Mouse (Mus musculus) natural killer cell, adult 2 months (primary cell): ENCODE data around the gene Car5a.

Experiments
- DNase-seq, 2 experiments: peaks; one replicate each; pipeline ENCODE4 v3.0.0; 2022; ENCODE audit warnings: low spot score in 2 of 2

Car5a gene

GRCm38 (mm10) chr8:121955825-121956500, 11.3 kb upstream of the Car5a start:
- DNase-seq: no peak

DNA sequence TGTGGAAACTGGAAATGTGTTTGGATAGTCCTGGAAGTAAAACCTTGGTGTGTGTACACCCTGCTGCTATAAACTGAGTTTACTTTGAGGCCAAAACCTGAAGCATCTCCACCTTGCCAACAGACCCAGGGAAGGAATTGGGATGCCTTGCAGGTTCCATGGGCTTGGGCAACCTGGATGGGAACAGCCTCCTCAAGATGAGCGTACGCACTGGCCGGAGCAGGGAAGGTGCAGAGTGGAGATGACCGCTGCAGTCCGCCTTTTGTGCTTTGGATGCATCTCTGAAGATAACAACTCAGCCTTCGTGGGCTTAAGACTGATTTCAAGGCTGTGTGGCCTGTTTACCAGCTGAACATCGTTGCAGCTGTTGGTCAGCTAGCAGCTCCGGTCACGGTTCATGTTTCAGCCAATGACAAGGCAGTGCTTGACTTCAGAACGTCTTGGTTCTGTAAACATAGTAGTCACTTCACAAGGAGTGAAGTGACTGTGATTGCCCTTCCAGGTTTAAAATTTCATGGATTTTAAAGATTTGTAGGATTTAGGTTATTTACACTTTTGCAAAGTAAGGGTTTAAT, 10.4 kb upstream of the Car5a start:
- no peak for DNase-seq

DNA sequence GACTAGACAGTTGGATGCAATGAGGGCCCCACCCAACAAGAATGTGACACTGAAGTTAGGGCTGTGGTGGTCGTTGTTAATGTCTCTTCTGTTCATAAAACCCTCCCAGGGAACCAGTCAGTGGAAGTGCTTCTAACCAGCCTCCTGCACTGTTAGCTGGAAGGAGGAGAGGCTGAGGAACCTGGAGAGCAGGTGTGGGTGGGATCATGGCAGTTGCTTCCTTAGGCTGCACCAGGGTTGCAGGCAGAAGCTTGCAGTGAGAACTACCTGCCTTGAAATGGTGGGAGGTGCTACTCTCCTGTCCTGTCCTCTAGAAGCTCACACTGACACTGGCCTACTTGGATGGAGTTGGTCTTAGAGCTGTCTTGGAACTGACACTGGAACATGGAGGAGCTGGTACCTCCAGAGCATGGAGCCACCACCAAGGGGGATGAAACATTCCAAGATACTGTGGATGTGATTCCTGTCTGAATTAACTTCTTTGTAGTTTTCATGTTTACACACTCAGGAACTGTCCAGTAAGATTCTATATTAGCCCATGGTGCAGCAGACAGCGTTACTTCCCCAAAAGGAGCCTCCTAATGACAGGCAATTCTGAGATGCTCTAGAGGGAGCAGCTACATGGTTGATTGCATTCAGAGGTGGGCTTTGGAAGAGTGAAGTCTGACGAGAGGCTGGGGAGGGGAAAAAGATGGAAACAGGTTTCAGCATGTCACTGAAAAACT, 9.3 kb upstream of the Car5a start:
- no peak for DNase-seq

GRCm38 (mm10) chr8:121952800-121953199, 8.1 kb upstream of the Car5a start:
- DNase-seq: no peak

DNA sequence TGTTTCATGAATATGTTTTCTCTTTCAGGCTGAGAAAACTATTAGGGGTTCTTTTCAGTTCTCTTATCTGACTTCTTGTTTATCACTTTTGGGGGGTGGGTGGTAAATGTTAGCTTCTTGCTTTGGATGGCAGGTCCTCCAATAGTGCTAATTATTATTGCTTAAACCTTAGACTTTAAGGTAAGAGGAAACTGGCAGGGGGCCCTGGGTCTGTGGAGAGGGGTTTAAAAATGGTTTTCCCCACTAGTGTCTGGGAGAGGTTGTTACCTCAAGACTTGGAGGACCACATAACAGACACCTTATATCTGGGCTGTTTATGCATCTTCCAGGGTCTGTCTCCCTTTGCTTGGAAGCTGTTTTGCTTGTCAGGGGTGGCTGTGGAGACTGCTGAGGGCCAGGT, 7.4 kb upstream of the Car5a start:
- DNase-seq: no peak

GRCm38 (mm10) chr8:121951656-121952009, 6.9 kb upstream of the Car5a start:
- no peak for DNase-seq

DNA sequence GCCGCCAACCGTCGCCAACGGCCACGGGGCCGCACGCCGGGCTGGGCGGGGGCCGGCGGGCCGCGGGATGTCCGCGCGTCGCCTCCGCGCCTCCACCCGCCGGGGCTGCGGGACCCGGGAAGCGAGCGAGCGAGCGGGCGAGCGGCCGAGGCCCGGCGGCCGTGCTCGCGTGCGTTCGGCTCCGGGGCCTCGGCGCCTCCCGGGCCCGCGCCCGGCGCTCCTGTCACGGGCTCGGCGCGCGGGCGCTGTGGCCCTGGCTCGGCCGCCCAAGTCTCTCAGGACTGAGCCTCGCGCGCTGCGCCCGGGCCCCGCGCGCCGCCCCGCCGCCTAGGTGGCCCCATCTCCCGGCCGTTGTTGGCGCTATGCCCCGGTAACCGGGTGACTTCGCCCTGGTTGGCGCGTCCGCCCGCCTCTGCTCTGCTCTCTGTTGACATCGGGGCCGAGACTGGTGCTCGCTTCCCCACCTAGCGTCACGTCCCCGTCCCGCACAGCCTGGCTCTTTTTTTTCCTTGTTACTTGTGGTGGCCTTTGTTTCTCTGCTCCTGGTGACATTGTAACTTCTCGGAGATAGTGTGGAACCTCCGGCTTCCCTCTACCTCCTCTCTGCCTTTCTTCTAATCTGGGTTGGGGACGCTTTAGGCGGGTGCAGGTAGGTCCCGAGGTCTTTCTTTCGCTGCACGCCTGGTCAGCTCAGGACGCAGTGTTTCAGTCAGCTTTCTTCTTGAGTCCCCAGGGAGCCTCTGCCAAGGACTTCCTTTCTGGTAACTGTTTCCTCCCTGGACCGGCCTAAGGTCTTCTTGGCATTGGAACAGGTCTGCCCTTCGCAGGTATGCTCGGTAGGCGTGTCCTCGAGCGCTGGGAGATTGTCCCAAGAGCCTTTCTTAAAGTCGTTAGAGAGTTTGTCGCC, 6.3 kb upstream of the Car5a start:
- peak; percentile 37 to 48 for DNase-seq

DNA sequence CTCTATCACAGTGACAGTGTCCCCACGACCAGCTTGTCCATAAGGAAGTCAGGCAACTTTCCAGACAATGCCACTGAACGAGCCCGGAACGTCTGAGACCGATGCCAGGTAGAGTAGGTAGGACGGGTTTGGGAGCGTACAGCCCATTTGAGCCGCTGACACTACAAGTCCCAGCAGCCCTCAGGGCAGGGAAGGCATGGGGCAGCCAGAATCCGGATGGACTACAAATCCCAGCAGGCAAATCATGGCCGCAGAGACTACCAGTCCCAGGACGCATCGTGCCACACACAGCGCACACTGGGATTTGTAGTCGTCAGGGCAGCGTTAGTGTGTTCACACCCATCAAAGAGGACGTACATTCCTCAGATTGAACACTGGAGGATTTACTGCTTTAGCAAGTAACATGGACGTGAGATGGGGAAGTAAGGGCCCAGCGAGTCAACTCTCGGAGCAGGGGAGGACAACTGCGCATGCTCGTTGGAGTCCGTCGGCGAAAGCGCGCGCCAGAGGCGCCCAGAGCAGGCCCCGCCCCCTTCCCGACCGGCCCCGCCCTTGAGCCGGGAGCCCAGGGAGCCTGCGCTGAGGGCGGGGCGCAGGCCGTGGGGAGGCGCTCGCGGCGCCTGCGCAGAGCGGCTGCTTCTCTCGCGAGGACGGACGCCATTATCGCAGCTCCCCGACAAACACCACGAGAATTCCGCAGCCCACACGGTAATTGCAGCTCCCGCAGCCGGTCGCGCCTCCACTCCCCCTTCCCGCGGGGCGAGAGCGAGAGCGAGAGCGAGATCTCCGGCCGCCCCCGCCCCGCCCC, 5.4 kb upstream of the Car5a start:
- DNase-seq: peak; percentile 99

DNA sequence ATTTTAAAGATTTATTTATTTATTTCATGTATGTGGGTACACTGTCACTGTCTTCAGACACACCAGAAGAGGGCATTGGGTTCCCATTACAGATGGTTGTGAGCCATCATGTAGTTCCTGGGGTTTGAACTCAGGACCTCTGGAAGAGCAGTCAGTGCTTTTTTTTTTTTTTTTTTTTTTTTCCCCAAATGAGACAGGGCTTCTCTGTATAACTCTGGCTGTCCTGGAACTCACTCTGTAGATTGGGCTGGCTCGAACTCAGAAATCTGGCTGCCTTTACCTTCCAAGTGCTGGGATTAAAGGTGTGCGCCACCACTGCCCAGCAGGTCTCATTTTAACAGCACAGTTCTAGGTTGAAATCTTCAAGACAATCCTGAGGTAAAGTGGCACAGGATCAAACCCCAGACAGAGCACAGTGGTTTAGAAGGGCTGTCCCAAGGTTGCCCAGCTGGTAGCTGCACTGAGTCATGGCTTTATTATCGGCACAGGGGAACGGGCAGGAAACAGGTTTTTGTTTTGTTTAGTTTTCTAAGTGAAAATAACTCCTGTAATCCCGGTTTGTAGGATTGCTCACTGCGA, 4.6 kb upstream of the Car5a start, which contains the start of gene Banp:
Gene Banp, plus strand, starts transcription at position 529 of the 579 bp plus-strand sequence.
- DNase-seq: no peak

DNA sequence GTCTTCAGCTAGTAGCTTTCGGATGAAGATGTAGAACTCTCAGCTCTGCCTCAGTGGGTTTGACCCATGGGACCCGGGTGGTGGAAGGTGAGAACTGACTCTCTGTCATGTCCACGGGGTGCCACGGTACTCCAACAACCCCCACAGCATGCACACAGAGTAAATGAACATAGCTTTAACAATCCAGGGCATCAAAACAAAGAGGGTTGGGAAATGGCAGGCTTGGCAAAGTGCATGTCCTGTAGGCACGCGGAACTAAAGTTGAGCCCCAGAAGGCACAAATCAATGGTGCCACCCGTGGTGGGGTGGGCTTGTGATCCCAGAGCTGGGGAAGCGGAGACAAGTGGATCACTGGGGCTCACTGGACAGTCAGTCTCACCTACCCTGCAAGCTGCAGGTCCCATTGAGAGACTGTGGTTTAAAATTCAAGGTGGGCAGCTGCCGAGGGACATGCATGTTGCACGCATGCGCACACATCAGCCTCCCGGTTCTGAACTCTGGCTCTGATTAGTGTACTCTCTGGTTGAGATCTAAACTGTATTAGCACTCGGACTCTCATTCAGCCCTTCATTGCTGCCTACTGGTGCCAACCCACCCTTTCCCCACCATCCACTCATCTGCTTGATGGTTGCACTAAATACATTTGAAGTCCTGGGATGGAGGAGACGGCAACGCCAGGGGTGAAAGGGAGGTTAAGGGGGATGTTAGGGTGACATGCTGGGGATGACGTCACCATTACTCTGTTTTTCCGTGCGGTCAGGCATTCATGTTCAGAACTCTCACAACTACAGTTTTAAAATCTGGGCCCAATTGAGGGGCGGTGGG, 3.8 kb upstream of the Car5a start:
- DNase-seq: no peak

DNA sequence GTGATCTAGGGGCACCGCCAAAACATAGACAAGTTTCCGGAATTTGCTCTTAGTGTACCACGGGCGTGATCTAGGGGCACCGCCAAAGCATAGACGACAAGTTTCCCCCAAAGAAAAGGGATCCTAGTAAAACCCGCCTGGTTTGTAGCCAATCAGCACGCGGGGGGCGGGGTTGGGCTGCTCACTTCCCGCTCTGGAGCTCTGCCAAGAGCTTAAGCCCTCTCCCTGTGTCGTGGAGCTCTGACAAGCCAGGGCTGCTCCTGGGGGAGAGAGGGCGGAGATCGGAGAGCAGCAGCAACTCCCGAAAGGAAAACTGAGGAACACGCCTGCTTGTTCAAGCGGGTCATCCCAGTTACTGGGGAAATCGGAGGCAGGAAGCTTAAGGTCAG, 3.0 kb upstream of the Car5a start:
- DNase-seq: peak; percentile 38 to 63

GRCm38 (mm10) chr8:121947047-121947752, 2.5 kb upstream of the Car5a start:
- no peak for DNase-seq

DNA sequence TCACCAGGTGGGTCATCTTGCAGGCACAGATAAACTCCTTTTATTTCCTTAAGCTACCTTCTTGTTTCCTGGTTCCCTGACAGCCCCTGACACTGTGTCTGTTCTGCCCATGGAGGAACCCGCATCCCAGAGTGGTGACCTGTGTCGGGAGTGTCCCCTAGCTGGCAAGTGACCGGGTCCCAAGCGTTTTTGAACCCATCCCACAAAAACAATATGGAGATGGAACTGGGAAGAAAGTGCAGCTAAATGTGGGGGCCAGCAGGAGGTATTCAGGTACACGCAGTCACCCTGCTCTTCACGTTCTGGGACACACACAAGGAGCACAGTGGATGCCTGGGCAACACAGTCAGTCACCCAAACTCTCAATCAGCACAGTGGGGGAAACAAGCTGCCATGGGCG, 1.6 kb upstream of the Car5a start:
- DNase-seq: no peak

GRCm38 (mm10) chr8:121943716-121944115, 988 bp downstream of the Car5a start:
- DNase-seq: no peak

DNA sequence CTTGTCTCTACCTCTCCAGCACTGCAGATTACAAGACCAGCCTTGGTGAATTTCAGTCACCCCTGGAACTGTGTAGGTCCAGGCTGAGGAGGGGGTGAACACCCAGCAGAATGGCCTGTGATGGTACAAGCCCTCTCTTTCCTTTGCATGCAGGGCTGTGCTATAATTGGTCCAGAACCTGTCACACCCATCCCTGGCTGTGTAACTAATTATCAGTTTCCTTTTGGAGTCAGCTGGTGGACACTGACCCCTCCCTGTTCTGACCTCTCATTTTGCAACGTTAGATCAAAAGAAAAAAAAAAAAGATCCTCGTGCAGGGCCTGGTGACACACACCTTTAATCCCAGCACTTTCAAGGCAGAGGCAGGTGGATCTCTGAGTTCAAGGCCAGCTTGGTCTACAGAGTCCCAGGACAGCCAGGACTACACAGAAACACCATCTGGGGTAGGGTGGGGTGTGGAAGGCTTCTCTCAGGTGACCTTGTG, 1.6 kb downstream of the Car5a start:
- DNase-seq: no peak

- no peak for DNase-seq
Measured at GRCm38 (mm10) chr8:121938732-121939131, 6.0 kb downstream of the Car5a start.

- no peak for DNase-seq
Measured at GRCm38 (mm10) chr8:121936391-121936790, 8.3 kb downstream of the Car5a start.

GRCm38 (mm10) chr8:121935341-121936294, 9.1 kb downstream of the Car5a start:
- DNase-seq: no peak
